Mouse (Mus musculus): ENCODE measurements around the gene Ceacam15. TPM values are rescaled to one million over a fixed set of nuclear protein-coding genes. Genes with fewer than 3 reads are reported as not detected.
"Not testable (repeated sequence)": the region's sequence is repeated elsewhere in the genome, so short reads cannot be mapped to it uniquely, and the experiment has no call there.

Gene Ceacam15
- total RNA-seq (2014; rRNA removed) (not detected in 2 replicates), polyA plus RNA-seq (2015; fragmentation: Nextera tagmentation; extraction: Ambion mirVana) (not detected in 2 replicates)

- no peak for TF ChIP-seq CTCF (IDR thresholded peaks at IDR 0.05)
- WGBS, result 59% methylated on average over 1 of the region's 1 CpGs
- Histone ChIP-seq H3K9ac (replicated peaks; ENCODE audit: low read length, poor library complexity, severe bottlenecking) (no peak within 1 kb of the TSS), H3K4me1 (ENCODE audit: insufficient read depth, low read length) (no peaks in the 10 kb centered on the region), H3K4me3 (ENCODE audit: low read depth, low read length) (no peak within 1 kb of the TSS), H3K27me3 (ENCODE audit: insufficient read depth, low read length) (no peaks in the 10 kb centered on the region), H3K4me2 (ENCODE audit: low read depth, low read length, poor library complexity, severe bottlenecking) (no peak within 1 kb of the TSS), H3K9me3 (ENCODE audit: low read length) (no peaks in the 10 kb centered on the region), H3K27ac (ENCODE audit: low read depth, low read length) (no peak within 1 kb of the TSS), H3K36me3 (ENCODE audit: insufficient read depth, low read length) (no peaks in the 10 kb centered on the region)
- no peak for DNase-seq (ENCODE audit: low spot score)
- no peak for ATAC-seq (ENCODE audit: low FRiP score)
These were observed at the start of gene Ceacam15 for GRCm38 (mm10) chr7:16675605-16676004. Gene Ceacam15, minus strand, starts transcription at chr7:16675705.

GRCm38 (mm10) chr7:16722490-16722889, 47.0 kb upstream of the Ceacam15 start:
- H3K4me3 ChIP-seq (ENCODE audit: low read depth, low read length); DNase-seq (ENCODE audit: low spot score); H3K36me3 ChIP-seq (ENCODE audit: insufficient read depth, low read length); H3K9me3 ChIP-seq (ENCODE audit: low read length); H3K27me3 ChIP-seq (ENCODE audit: insufficient read depth, low read length); H3K4me1 ChIP-seq (ENCODE audit: insufficient read depth, low read length); H3K9ac ChIP-seq (replicated peaks; ENCODE audit: low read length, poor library complexity, severe bottlenecking); ATAC-seq (ENCODE audit: low FRiP score); H3K27ac ChIP-seq (ENCODE audit: low read depth, low read length); H3K4me2 ChIP-seq (ENCODE audit: low read depth, low read length, poor library complexity, severe bottlenecking): not testable (repeated sequence)
- 77% methylated on average over 3 of the region's 3 CpGs for WGBS

GRCm38 (mm10) chr7:16721629-16722028, 46.1 kb upstream of the Ceacam15 start, which contains the start of gene Ceacam9:
Gene Ceacam9, plus strand, starts transcription at chr7:16721929.
- H3K36me3 ChIP-seq (ENCODE audit: insufficient read depth, low read length), result no peaks in the 10 kb centered on the region

GRCm38 (mm10) chr7:16716456-16717152, 41.1 kb upstream of the Ceacam15 start:
- not testable (repeated sequence) for H3K4me1 ChIP-seq (ENCODE audit: insufficient read depth, low read length); H3K9ac ChIP-seq (replicated peaks; ENCODE audit: low read length, poor library complexity, severe bottlenecking); H3K27me3 ChIP-seq (ENCODE audit: insufficient read depth, low read length); H3K4me3 ChIP-seq (ENCODE audit: low read depth, low read length); H3K9me3 ChIP-seq (ENCODE audit: low read length); H3K4me2 ChIP-seq (ENCODE audit: low read depth, low read length, poor library complexity, severe bottlenecking); H3K27ac ChIP-seq (ENCODE audit: low read depth, low read length); ATAC-seq (ENCODE audit: low FRiP score); DNase-seq (ENCODE audit: low spot score); H3K36me3 ChIP-seq (ENCODE audit: insufficient read depth, low read length)
- 38% methylated on average over 8 of the region's 8 CpGs for WGBS

More at GRCm38 (mm10) chr7:16721629-16722028, 46.1 kb upstream of the Ceacam15 start, which contains the start of gene Ceacam9:
- Histone ChIP-seq H3K4me2 (ENCODE audit: low read depth, low read length, poor library complexity, severe bottlenecking) (no peak within 1 kb of the TSS), H3K27me3 (ENCODE audit: insufficient read depth, low read length) (no peaks in the 10 kb centered on the region), H3K27ac (ENCODE audit: low read depth, low read length) (no peak within 1 kb of the TSS), H3K4me1 (ENCODE audit: insufficient read depth, low read length) (no peaks in the 10 kb centered on the region), H3K9me3 (ENCODE audit: low read length) (no peaks in the 10 kb centered on the region), H3K9ac (replicated peaks; ENCODE audit: low read length, poor library complexity, severe bottlenecking) (no peak within 1 kb of the TSS), H3K4me3 (ENCODE audit: low read depth, low read length) (no peak within 1 kb of the TSS)
- ATAC-seq (ENCODE audit: low FRiP score), result no peak
- DNase-seq (ENCODE audit: low spot score), result no peak
- WGBS, result 74% methylated on average over 2 of the region's 2 CpGs
- no peak for TF ChIP-seq CTCF (IDR thresholded peaks at IDR 0.05)

GRCm38 (mm10) chr7:16712633-16713415, 37.3 kb upstream of the Ceacam15 start:
- Histone ChIP-seq H3K9ac (replicated peaks; ENCODE audit: low read length, poor library complexity, severe bottlenecking) (no peak overlapping the region), H3K9me3 (ENCODE audit: low read length) (no peaks in the 10 kb centered on the region), H3K4me2 (ENCODE audit: low read depth, low read length, poor library complexity, severe bottlenecking) (no peak overlapping the region), H3K27ac (ENCODE audit: low read depth, low read length) (no peak overlapping the region), H3K4me3 (ENCODE audit: low read depth, low read length) (no peak overlapping the region), H3K36me3 (ENCODE audit: insufficient read depth, low read length) (no peaks in the 10 kb centered on the region), H3K27me3 (ENCODE audit: insufficient read depth, low read length) (no peaks in the 10 kb centered on the region), H3K4me1 (ENCODE audit: insufficient read depth, low read length) (no peaks in the 10 kb centered on the region)
- no peak for ATAC-seq (ENCODE audit: low FRiP score)
- DNase-seq (ENCODE audit: low spot score), result no peak
- 77% methylated on average over 13 of the region's 13 CpGs for WGBS
- peak; percentile 35; the same call in 1 of the 2 replicates for TF ChIP-seq CTCF (IDR thresholded peaks at IDR 0.05)

- H3K9me3 ChIP-seq (ENCODE audit: low read length), result no peaks in the 10 kb centered on the region
- ATAC-seq (ENCODE audit: low FRiP score) (no peak), DNase-seq (ENCODE audit: low spot score) (no peak)
- H3K4me2 ChIP-seq (ENCODE audit: low read depth, low read length, poor library complexity, severe bottlenecking), result no peak overlapping the region
- no peak overlapping the region for H3K9ac ChIP-seq (replicated peaks; ENCODE audit: low read length, poor library complexity, severe bottlenecking)
- H3K27ac ChIP-seq (ENCODE audit: low read depth, low read length), result no peak overlapping the region
- TF ChIP-seq CTCF (IDR thresholded peaks at IDR 0.05), result peak; percentile 31
- H3K36me3 ChIP-seq (ENCODE audit: insufficient read depth, low read length), result no peaks in the 10 kb centered on the region
- no peaks in the 10 kb centered on the region for H3K4me1 ChIP-seq (ENCODE audit: insufficient read depth, low read length)
- no peak overlapping the region for H3K4me3 ChIP-seq (ENCODE audit: low read depth, low read length)
- WGBS, result 79% methylated on average over 5 of the region's 5 CpGs
- H3K27me3 ChIP-seq (ENCODE audit: insufficient read depth, low read length), result no peaks in the 10 kb centered on the region
These were observed 35.1 kb upstream of the Ceacam15 start for GRCm38 (mm10) chr7:16710604-16711003.
